Mouse (Mus musculus) MEL (cell line): Measurements from ENCODE around the gene Mrrf. TPM values are rescaled to one million over a fixed set of nuclear protein-coding genes. Genes with fewer than 3 reads are reported as not detected.
"Not testable (repeated sequence)": the region's sequence is repeated elsewhere in the genome, so short reads cannot be mapped to it uniquely, and the experiment has no call there.

Source experiments
- DNase-seq: peaks from one replicate; pipeline ENCODE4 v3.0.0; 2011; ENCODE audit warnings: low read depth, low spot score
- H3K27ac ChIP-seq: 2 replicates; pipeline ENCODE4 v1.5.1; 2012; ENCODE audit warnings: low read depth, mild to moderate bottlenecking, control low read depth, low read length, moderate library complexity; ENCODE audit not compliant: control insufficient read depth
- H3K27me3 ChIP-seq, 2 experiments: fragments of 150-350 bp in 1 of 2; sonication (generic) in 1 of 2; 2 replicates each; pipeline ENCODE4 v1.6.1; 2012; ENCODE audit warnings: low read length in 2 of 2, mild to moderate bottlenecking in 2 of 2, improper control_type of control experiment in 1 of 2, moderate library complexity in 1 of 2; ENCODE audit not compliant: insufficient read depth in 2 of 2, control insufficient read depth in 1 of 2
- H3K36me3 ChIP-seq, 2 experiments: 2 replicates each; pipeline ENCODE4 v1.6.1; 2012 to 2014; ENCODE audit warnings: low read length in 2 of 2, improper control_type of control experiment in 1 of 2, inconsistent platforms in 1 of 2, mild to moderate bottlenecking in 1 of 2; ENCODE audit not compliant: insufficient read depth in 2 of 2, control insufficient read depth in 1 of 2
- H3K4me1 ChIP-seq, 2 experiments: fragments of 150-350 bp in 1 of 2; sonication (generic) in 1 of 2; 2 replicates each; pipeline ENCODE4 v1.6.1; 2012; ENCODE audit warnings: low read length in 2 of 2, improper control_type of control experiment in 1 of 2, mild to moderate bottlenecking in 1 of 2; ENCODE audit not compliant: insufficient read depth in 2 of 2, control insufficient read depth in 1 of 2
- H3K4me3 ChIP-seq, 2 experiments: fragments of 150-350 bp in 1 of 2; sonication (generic) in 1 of 2; 2 replicates each; pipeline ENCODE4 v1.5.1; 2012; ENCODE audit warnings: low read depth in 2 of 2, low read length in 2 of 2, mild to moderate bottlenecking in 2 of 2, moderate library complexity in 2 of 2, control low read depth in 1 of 2, improper control_type of control experiment in 1 of 2; ENCODE audit not compliant: control insufficient read depth in 1 of 2, insufficient read depth in 1 of 2
- H3K79me2 ChIP-seq: 2 replicates; pipeline ENCODE4 v1.6.1; 2012; ENCODE audit warnings: mild to moderate bottlenecking, low read length, moderate library complexity; ENCODE audit not compliant: control insufficient read depth, poor library complexity, insufficient read depth
- H3K9ac ChIP-seq: 2 replicates; pipeline ENCODE4 v1.6.1; 2012; ENCODE audit warnings: low read depth, mild to moderate bottlenecking, control low read depth, low read length, moderate library complexity; ENCODE audit not compliant: control insufficient read depth, poor library complexity, severe bottlenecking
- H3K9me3 ChIP-seq: fragments of 150-350 bp; sonication (generic); replicated peaks from 2 replicates; pipeline ENCODE4 v1.6.1; 2012; ENCODE audit warnings: mild to moderate bottlenecking, low read length, improper control_type of control experiment, moderate library complexity; ENCODE audit not compliant: insufficient read depth
- CHD2 ChIP-seq: IDR thresholded peaks from 2 replicates; pipeline ENCODE4 v1.6.1; 2011; ENCODE audit warnings: low read length, improper control_type of control experiment
- CTCF ChIP-seq, 3 experiments: IDR thresholded peaks in 2 of 3; conservative IDR thresholded peaks in 1 of 3; 2 replicates each; pipeline ENCODE4 v1.5.1; 2011 to 2012; ENCODE audit warnings: low read length in 3 of 3, low read depth in 2 of 3, mild to moderate bottlenecking in 2 of 3, improper control_type of control experiment in 1 of 3, inconsistent platforms in 1 of 3, mixed read lengths in 1 of 3, moderate library complexity in 1 of 3; ENCODE audit not compliant: control insufficient read depth in 1 of 3, insufficient read depth in 1 of 3, poor library complexity in 1 of 3, severe bottlenecking in 1 of 3
- E2F4 ChIP-seq: IDR thresholded peaks from 2 replicates; pipeline ENCODE4 v1.6.1; 2011; ENCODE audit warnings: low read depth, low read length, improper control_type of control experiment, borderline replicate concordance
- ELF1 ChIP-seq: IDR thresholded peaks from 2 replicates; pipeline ENCODE4 v1.6.1; 2014; ENCODE audit warnings: low read depth, mild to moderate bottlenecking, inconsistent platforms, low read length, improper control_type of control experiment, moderate library complexity
- GABPA ChIP-seq: IDR thresholded peaks from 2 replicates; pipeline ENCODE4 v1.6.1; 2012; ENCODE audit warnings: low read depth, mild to moderate bottlenecking, inconsistent platforms, low read length, improper control_type of control experiment, moderate library complexity
- JUND ChIP-seq: IDR thresholded peaks from 2 replicates; pipeline ENCODE4 v1.6.1; 2011; ENCODE audit warnings: low read depth, mild to moderate bottlenecking, improper control_type of control experiment, low read length
- KAT2A ChIP-seq: conservative IDR thresholded peaks from 2 replicates; pipeline ENCODE4 v1.6.1; 2012; ENCODE audit warnings: low read depth, low read length, improper control_type of control experiment, inconsistent platforms
- MAFK ChIP-seq: IDR thresholded peaks from 2 replicates; pipeline ENCODE4 v1.6.1; 2011; ENCODE audit warnings: low read depth, mild to moderate bottlenecking, low read length, improper control_type of control experiment, borderline replicate concordance
- MAX ChIP-seq: IDR thresholded peaks from 2 replicates; pipeline ENCODE4 v1.6.1; 2011; ENCODE audit warnings: low read length, improper control_type of control experiment
- MAZ ChIP-seq: IDR thresholded peaks from 2 replicates; pipeline ENCODE4 v1.6.1; 2012; ENCODE audit warnings: low read depth, mild to moderate bottlenecking, inconsistent platforms, low read length, improper control_type of control experiment
- MYB ChIP-seq: IDR thresholded peaks from 2 replicates; pipeline ENCODE4 v1.6.1; 2011; ENCODE audit warnings: mild to moderate bottlenecking, low read depth, low read length, improper control_type of control experiment
- MYC ChIP-seq: IDR thresholded peaks from 2 replicates; pipeline ENCODE4 v1.6.1; 2011; ENCODE audit warnings: low read depth, mild to moderate bottlenecking, low read length, improper control_type of control experiment, moderate library complexity
- POLR2AphosphoS5 ChIP-seq: IDR thresholded peaks from 2 replicates; pipeline ENCODE4 v1.6.1; 2012; ENCODE audit warnings: low read depth, borderline replicate concordance, mild to moderate bottlenecking, inconsistent platforms, low read length, moderate library complexity, mixed read lengths
- SIN3A ChIP-seq: IDR thresholded peaks from 2 replicates; pipeline ENCODE4 v1.6.1; 2012; ENCODE audit warnings: low read length, improper control_type of control experiment, inconsistent platforms
- USF1 ChIP-seq: IDR thresholded peaks from 2 replicates; pipeline ENCODE4 v1.6.1; 2014; ENCODE audit warnings: low read depth, mild to moderate bottlenecking, inconsistent platforms, low read length, improper control_type of control experiment, moderate library complexity
- ZNF384 ChIP-seq: IDR thresholded peaks from 2 replicates; pipeline ENCODE4 v1.6.1; 2012; ENCODE audit warnings: low read depth, mild to moderate bottlenecking, inconsistent platforms, low read length, improper control_type of control experiment
- polyA plus RNA-seq, 2 experiments: library from polyadenylated mRNA; stranded (reverse) in 1 of 2; unstranded in 1 of 2; fragments of >175 nt in 1 of 2; fragments of >200 nt in 1 of 2; gene quantifications; 2 replicates each; pipeline versions ENCODE4 v1.2.1 to v1.2.4; 2012; ENCODE audit warnings: low replicate concordance in 2 of 2, low read depth in 1 of 2; ENCODE audit not compliant: insufficient read length in 2 of 2, insufficient read depth in 1 of 2, missing spikeins in 1 of 2
- total RNA-seq: library from RNA; depleted of rRNA; stranded (reverse); fragments of 300-350 nt; gene quantifications from 2 replicates; pipeline ENCODE4 v1.2.3, GENCODE M21; 2012

Mrrf gene
- total and polyA plus RNA-seq, 3 experiments: 28.0 to 31.2 TPM; not detected in 1

- TF ChIP-seq GABPA (no peak), ELF1 (0 out of 2 replicates have a peak, but pooled peaks have one; percentile 5), MAX (peak; percentile 62), USF1 (peak; percentile 73), E2F4 (no peak)
- Histone ChIP-seq H3K27me3 (no peaks in the 10 kb centered on the region), H3K9me3 (no peaks in the 10 kb centered on the region), H3K4me1 (peaks cover 0 to 7% of the 10 kb centered on the region in 2 experiments; a peak in 3 of 4 replicates), H3K27ac (peak overlapping the region; percentile 60), H3K4me3 (peak overlapping the region; percentile 78 to 89), H3K9ac (peak overlapping the region; percentile 90), H3K36me3 (peaks cover 9 to 12% of the 10 kb centered on the region in 2 experiments; a peak in 3 of 4 replicates), H3K79me2 (peaks cover 17% of the 10 kb centered on the region)
- no peak for DNase-seq
Measured at GRCm38 (mm10) chr2:36135887-36136286, 302 bp upstream of the Mrrf start.

GRCm38 (mm10) chr2:36139096-36139495, 2.9 kb downstream of the Mrrf start:
- H3K27ac ChIP-seq: no peak overlapping the region
- no peaks in the 10 kb centered on the region for H3K27me3 ChIP-seq
- H3K4me1 ChIP-seq: peaks cover 0 to 7% of the 10 kb centered on the region in 2 experiments; a peak in 3 of 4 replicates
- DNase-seq: no peak
- H3K9me3 ChIP-seq: no peaks in the 10 kb centered on the region
- H3K4me3 ChIP-seq: no peak overlapping the region
- H3K9ac ChIP-seq: no peak overlapping the region
- peaks cover 17% of the 10 kb centered on the region for H3K79me2 ChIP-seq
- peaks cover 2 to 12% of the 10 kb centered on the region in 2 experiments; a peak in 3 of 4 replicates for H3K36me3 ChIP-seq
- TF ChIP-seq E2F4 (no peak), MAZ (no peak), ZNF384 (no peak), MYC (no peak), SIN3A (no peak), MYB (no peak), GABPA (no peak), CTCF (IDR thresholded peaks at IDR 0.05 in 2 of 3, conservative IDR thresholded peaks at IDR 0.05 in 1 of 3; ENCODE audit: control insufficient read depth in 1 of 3, insufficient read depth in 1 of 3, low read depth in 2 of 3, low read length in 3 of 3, poor library complexity in 1 of 3, severe bottlenecking in 1 of 3) (no peak), POLR2AphosphoS5 (no peak), MAFK (no peak), MAX (no peak), JUND (no peak)

GRCm38 (mm10) chr2:36148876-36149365, 12.7 kb downstream of the Mrrf start:
- no peak overlapping the region for H3K9ac ChIP-seq
- H3K79me2 ChIP-seq: no peaks in the 10 kb centered on the region
- H3K9me3 ChIP-seq: no peaks in the 10 kb centered on the region
- DNase-seq: no peak
- no peak overlapping the region for H3K27ac ChIP-seq
- H3K27me3 ChIP-seq: no peaks in the 10 kb centered on the region
- no peaks in the 10 kb centered on the region for H3K4me1 ChIP-seq
- H3K4me3 ChIP-seq: no peak overlapping the region
- H3K36me3 ChIP-seq: peaks cover 0 to 3% of the 10 kb centered on the region in 2 experiments; a peak in 2 of 4 replicates
- TF ChIP-seq ELF1 (no peak), MAZ (no peak), KAT2A (no peak), CHD2 (no peak)

DNA sequence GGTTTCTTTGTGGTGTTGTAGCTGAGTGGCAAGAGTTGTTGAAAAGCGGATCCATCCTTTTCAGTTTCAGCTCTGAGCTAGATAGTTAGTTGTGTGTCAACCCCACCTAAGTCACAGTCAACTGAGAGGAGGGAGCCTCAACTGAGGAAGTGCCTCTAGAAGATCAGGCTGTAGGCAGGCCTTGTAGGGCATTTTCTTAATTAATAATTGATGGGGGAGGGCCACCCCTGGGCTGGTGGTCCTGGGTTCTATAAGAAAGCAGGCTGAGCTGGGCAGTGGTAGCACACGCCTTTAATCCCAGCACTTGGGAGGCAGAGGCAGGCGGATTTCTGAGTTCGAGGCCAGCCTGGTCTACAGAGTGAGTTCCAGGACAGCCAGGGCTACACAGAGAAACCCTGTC, 16.2 kb downstream of the Mrrf start:
- H3K4me3 ChIP-seq, H3K79me2 ChIP-seq, H3K27ac ChIP-seq, H3K4me1 ChIP-seq, DNase-seq, H3K9me3 ChIP-seq, H3K27me3 ChIP-seq, H3K9ac ChIP-seq, H3K36me3 ChIP-seq: not testable (repeated sequence)
